Mouse (Mus musculus) heart, postnatal 36 days (tissue): ENCODE measurements around the gene Pjvk. TPM values are rescaled to one million over a fixed set of nuclear protein-coding genes. Genes with fewer than 3 reads are reported as not detected.

Source experiments
- DNase-seq, 2 experiments: peaks; one replicate each; pipeline ENCODE4 v3.0.0; 2021 to 2022
- intact Hi-C: fragments of 180-260 bp; cut with DNase I; formaldehyde crosslinking; loops from one replicate; pipeline ENCODE4 v1.15.1; 2025
- total RNA-seq, 2 experiments: library from RNA; stranded (reverse); gene quantifications; 2 replicates each; pipeline ENCODE4 v1.2.3; 2021

The Pjvk gene
- total RNA-seq, 2 experiments from 2014 or later = not detected

DNA sequence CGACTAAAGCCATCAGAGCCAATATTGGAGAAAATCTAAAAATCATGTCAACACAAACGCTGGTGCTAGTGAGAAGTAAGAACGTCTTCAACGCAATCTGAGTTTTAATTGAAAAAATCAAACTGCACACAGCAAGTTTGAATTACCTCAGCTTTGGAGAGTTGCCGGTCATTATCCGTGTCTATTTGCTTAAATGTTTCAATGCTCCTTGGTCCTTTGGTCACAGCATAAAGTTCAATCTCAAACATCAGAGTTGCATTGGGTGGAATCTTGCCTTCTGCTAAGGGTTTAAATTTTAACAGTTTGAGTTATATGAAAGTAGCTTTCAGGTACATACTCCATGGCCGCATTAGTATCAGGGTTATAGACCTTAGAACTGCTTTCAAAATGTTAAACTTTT, 17.3 kb downstream of the Pjvk start:
- intact Hi-C loops = no loop called here
- DNase-seq = no peak

DNA sequence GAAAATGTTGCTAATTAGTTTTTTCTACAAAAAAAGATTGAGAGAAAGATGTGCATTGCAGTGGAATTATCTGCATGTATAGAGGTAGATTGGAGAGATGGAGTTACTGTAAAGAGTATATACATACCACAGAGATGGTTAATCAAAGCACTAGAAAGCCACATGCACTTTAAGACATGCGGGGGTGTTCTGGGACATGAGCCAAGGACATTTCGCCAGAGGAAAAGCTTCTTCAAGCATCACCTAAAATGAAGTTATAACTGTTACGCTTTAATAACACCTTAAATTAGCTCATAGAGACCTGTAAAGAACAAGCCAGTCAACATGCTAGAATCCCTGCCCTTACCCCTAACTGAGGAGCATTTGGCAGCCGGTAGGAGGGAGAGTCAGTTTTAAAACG, 18.9 kb downstream of the Pjvk start:
- intact Hi-C loops = no loop called here
- no peak for DNase-seq

DNA sequence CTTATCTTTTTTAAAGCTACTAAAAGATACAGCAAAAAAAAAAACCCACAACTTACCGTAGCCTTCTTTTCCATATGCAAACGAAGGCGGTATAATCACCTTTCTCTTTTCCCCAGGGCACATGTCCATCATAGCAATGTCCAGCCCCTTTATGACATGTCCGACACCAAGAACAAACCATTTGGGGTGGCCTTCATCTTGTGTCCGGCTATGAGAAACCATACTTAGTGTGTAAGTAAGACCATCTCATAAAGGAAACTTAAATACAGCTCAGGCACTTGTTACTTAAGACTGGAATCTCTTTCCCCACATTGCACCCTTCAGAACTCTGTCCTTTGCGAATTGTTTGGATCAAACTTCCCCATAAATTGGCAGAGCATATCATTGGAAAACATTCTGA, 23.4 kb downstream of the Pjvk start:
- DNase-seq = no peak

DNA sequence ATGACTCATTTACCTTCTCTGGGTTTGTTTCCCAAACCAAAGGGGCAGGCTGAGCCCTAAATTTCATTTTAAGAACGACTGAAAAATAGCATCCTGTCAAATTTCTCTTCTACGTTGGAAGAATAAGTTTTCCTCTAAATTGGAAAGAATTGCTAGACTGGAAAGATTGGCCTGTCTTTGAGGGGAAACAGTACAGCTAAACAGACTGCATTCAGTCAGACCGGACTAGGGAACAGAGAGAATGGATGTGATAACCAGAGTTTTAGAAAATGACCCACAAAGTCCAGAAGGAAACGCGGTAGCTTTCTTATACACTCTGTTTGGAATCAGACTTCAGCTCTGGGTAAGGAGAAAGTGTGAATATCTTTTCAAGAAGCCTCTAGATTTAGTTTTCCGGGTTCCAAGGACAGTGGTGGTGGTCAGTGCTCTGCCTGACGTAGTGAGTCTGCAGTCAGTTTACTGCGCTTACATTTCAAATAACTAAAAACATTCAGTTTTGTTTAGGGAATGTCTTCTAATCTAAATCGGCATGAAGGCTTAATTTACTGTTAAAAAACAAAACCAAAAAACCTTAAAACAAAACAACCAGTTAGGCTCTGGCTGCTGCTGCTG, 24.0 kb downstream of the Pjvk start:
- intact Hi-C loops = no loop called here

More for the DNA sequence above, 23.4 kb downstream of the Pjvk start:
- intact Hi-C loops = no loop called here

DNA sequence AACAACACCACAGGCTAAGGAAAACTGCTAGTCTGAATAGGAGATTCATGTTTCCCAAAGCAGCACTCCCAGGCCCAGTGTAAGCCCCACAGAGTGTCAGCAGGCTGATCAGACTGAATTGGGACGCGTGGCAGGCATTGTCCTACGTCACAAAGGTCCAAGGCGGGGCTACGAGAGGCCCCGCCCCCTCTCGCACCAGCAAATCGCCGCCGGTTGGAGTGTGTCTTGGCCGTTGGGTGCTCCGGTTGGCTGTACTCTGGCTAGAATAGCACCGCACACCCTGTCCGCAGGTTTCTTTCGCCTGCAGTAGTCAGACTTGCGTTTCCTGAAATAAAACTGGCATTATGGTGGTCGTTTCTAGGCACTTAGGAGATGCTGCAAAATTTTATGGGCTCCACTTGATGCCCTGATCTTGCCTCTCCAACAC, 24.7 kb downstream of the Pjvk start, which contains the start of gene Fkbp7:
Gene Fkbp7 (minus strand): TSS at position 151 of the 427 bp plus-strand sequence.
- DNase-seq = peak; percentile 90 to 91
- intact Hi-C loops = loop anchor here (1.0 kb wide), 1 partner anchor 25 kb away; the partner anchor contains the start of genes Pjvk and Prkra

More for the DNA sequence above, 24.0 kb downstream of the Pjvk start:
- DNase-seq = no peak

DNA sequence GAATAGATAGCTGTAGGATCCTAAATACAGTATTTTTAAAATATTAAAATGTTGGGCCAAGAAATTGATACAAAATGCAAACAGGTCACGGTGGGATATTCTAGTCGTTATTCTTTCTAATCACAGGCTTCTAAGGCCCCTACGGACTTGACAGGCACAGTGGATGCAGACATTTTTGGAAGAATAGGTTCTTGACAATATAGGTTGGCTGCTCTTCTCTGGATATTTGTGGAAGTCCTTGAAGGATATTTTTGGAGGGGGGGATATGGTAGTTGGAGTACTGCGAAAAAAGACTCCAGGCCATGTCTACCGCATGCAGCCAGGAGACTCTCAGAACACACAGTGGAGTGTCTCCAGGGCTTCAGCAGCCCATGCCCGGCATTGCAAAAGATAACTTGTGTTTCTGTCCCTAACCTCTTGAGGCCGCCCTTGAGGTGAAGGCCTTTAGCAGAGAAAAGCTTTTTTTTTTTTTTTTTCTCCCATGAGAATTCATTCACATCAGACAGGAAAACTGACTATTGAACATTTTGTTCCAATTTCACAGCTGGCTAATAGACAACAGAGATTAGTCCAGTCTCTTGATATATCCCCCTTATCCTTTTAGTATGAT, 25.3 kb downstream of the Pjvk start:
- intact Hi-C loops = loop anchor here (1.0 kb wide), 1 partner anchor 25 kb away; the partner anchor contains the start of genes Pjvk and Prkra
- peak; percentile 50 to 58 for DNase-seq

DNA sequence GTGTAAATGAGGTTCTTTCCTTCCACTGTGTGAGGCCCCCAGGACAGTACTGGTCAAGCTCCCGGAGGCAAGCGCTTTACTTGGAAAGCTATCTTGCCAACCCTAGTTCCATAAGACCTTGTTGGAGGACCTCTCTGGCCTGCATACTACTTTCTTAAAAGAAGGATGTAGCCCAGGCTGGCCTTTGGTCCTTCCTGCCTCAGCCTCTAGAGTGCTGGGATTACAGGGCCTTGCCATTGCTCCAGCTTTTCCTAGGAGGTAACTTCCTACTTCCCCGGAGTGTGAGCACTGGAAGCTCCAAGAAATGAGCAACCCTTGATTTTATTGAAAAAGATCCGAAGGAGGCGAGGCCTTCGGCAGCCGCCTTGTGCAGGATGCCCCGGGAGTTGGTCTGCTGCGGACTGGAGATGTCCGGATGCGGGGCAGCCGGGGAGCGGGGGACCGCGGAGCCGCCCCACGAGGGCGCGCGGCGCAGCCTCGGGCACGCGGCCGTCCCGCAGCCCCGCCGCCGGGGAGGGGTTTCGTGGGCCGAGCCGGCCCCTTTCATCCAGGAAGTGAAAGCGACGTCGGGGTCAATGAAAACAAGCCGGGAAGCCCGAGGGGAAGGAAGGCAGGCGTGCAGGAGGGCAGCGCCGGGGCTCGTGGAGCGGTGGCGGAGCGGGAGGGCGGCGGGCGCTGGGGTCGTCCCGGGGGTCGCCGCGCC, 26.6 kb downstream of the Pjvk start, which contains the start of gene Plekha3:
Gene Plekha3 (plus strand): TSS at position 557 of the 703 bp plus-strand sequence.
- DNase-seq = peak; percentile 82 to 86
- intact Hi-C loops = no loop called here

DNA sequence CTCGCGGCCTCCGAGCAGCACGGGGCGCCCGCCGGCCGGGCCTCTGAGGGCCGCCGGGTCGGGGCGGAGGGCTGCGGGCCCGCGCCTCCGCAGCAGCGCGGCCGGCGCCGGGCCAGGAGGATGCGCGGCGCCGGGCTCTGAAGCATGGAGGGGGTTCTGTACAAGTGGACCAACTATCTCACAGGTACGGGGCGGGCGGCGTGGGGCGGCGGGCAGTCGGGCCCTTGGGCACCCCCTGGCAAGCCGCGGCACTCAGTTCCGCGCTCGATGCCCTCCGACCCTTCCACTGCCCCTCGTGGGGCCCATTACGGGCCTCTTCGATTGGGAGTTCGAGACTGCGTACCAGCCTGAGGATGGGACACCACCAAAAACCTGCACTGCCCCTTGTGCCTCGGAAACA, 27.2 kb downstream of the Pjvk start:
- DNase-seq = no peak
- intact Hi-C loops = no loop called here

DNA sequence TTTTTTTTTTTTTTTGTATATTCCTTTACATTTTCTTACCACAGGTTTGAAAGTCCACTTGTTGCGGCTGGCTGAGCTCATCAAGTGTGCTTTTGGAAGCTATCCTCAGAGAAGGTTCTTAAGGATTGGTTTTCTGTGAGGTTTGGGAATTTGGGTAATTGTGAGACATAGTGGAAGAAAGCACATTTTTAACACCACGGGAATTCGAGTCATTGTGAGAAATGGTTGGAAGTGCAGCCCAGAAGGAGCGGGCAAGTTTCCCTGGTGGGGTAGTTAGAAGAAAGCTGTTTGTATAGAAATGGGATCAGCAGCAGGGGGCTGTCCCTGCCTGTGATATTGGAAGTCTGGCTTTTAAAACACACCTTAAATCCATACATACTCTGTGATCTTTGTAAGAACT, 27.7 kb downstream of the Pjvk start:
- intact Hi-C loops = no loop called here
- no peak for DNase-seq

DNA sequence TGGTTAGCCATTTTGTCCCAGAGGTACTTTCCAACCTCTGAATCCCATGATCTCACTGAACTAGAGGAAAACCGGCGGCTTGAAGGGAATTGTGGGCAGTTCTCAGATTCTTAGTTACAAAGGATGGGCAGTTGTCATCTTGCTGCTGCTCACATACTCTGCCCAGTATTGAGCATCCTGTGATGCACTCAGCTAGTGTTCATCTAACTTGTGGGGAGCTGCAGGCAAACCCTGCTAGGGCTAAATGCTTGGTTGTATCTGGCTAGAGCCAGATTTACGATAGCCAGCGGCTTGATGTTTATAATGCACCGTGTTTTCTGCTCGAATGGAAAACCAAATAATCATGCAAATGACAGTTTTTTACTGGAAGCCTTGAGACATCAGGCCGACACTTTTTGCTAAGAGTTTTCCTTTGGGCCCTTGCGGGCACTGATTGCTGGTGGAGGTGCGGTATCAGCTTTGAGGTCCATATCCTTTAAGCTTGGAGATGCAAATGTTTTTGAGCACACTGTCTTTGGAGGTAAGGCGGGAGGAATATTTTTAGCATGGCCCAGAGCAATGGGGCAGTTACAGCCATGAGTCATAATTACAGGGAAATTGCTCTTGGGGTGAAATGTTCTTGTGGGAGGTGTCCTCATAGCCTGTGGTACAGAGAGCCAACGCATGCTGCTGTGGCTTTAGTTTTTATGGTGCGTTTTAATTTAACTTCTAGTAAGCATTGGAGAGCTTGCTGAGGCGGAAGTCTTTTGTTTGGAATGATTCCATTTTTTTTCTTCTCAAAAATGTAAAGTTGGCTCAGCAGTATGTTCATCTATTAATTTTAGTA, 28.3 kb downstream of the Pjvk start:
- no peak for DNase-seq
- intact Hi-C loops = no loop called here

DNA sequence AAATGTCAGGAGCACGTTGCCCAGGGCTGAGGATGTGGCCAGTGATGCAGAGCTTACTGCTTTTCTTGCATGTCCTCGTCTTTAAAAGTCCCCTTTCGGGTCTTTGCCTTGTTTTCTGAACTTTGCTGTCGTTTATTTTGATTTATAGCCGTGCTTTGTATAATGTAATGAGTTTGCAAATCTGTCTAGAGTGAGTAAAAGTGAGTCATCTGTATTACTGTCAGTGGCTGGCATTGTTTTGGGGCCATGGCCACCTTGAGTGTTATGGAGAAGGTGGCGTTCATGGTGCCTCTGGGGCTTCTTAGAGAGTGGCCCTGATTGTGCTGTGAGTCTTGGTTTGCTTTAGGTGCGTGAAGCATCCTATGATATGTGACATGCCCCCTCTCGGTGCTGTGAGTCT, 34.0 kb downstream of the Pjvk start:
- intact Hi-C loops = no loop called here
- DNase-seq = no peak

DNA sequence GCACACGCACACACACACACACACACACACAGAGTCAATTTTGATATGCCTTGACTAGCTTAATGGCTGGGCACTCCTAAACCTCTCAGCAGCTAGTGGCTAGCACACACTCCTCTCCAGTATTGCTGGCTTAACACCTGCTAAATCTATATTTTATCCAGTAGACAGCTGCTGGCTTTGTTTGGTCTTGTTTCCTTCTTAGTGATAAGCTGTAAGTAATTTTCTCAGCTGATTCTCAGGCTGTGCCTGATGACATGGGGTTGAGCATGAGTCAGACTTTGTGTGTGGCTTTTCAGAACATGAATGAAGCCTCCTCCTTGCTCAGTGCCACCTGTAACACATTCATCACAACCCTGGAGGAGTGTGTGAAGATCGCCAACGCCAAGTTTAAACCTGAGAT, 38.7 kb downstream of the Pjvk start:
- DNase-seq = no peak
- intact Hi-C loops = no loop called here

DNA sequence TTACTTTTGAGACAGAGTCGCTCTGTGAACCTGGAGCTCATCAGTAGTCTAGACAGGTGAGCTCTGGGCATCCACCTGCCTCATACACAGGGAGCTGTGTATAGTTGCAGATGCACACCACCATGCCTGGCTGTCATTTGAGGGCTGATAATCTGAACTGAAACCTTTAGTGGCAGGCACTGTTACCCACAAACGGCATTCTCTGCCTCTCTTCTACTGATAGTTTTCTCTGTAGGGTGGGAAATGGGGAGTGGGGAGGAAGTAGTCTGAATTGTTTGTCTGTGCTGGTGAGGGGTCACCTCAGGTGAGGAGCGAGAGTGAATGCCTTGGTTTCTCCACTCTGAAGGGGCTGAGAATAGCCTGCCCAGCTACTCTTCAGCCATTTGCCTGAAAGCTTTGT, 39.3 kb downstream of the Pjvk start:
- no peak for DNase-seq
- intact Hi-C loops = no loop called here

DNA sequence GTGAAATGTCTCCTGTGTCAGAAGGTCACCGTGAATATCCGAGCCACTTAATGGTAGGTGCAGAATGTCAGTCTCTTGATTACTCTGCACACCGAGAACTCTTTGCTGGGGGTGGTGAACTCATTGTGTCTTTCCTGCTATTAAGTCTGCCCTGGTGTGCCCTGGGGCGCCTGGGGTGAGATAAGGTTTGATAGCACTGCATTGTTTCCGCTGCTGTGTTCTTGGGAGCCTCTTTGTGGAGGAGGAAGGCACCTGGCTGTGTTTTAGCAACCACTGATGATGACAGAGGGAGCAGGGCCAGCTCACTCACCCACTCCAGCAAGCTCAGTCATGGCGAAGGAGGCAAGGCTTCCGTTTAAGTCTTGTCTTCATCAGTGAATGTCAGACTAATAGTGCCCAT, 39.9 kb downstream of the Pjvk start:
- DNase-seq = no peak
- intact Hi-C loops = no loop called here

DNA sequence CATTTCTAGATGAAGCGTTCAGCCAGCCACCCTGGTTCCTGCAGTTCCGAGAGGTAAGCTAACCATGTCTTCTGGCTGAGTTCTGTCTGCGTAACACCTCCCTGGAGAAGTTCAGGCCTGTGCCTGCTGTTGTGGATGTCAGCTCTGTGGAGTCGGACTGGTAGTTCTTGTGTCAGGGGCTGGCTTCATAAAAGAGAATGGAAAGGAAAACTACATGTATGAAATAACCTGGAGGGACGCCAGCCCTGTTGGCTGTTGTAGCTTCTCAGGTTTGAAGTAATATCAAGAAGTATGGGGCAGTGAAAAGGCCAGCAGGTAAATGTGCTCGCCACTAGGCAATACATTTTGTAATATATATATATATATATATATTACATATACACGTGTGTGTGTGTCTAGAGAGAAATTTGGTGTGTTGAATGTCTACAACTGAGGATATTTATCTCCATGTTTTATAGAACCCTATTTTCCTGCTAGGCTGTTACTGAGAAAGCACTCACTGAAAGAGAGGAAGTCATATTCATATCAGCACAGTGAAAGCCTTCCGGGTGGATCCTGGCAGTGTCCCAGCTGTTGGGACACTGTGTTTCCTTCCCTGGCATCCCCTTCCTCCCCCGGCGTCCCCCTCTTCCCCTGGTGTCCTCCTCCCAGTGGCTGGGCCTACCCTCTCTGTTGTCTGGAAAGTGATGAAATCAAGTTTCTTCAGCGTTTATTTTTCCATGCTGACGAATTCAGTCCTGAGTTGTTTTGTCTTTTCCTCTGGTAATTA, 42.3 kb downstream of the Pjvk start:
- peak; percentile 69 to 77 for DNase-seq
- intact Hi-C loops = no loop called here

DNA sequence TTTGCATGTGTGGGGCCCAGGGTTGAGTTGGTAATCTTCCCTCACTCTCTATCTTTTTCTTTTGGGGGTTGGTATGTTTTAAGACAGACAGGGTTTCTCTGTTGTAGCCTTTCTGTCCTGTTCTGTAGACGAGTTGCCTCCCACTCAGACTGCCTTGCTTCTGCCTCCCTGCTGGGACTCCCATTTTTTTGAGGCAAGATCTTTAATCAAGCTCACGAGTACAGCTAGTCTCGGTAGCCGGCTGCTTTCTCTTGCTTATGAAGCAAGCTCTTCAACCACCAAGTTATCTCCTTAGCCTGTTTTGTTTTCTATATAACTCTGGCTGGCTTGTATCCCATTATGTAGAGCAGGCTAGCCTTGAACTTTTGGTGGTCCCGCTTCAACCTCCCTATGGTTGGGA, 45.5 kb downstream of the Pjvk start:
- intact Hi-C loops = no loop called here
- no peak for DNase-seq

DNA sequence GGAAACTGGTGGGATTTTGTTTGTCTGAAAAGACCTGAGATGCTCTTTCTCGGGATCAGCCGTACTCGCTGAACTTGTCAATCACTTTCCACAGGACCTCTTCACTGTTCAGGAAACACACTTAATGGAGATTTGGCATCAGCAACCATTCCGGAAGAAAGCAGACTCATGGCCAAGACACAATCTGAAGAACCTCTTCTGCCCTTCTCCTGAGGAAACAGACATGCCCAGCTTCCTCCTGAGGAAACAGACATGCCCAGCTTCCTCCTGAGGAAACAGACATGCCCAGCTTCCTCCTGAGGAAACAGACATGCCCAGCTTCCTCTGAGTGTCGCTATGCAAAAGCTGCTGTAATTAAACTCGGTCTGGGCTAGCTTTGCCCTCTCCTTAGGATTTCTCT, 47.0 kb downstream of the Pjvk start:
- no peak for DNase-seq
- intact Hi-C loops = no loop called here

DNA sequence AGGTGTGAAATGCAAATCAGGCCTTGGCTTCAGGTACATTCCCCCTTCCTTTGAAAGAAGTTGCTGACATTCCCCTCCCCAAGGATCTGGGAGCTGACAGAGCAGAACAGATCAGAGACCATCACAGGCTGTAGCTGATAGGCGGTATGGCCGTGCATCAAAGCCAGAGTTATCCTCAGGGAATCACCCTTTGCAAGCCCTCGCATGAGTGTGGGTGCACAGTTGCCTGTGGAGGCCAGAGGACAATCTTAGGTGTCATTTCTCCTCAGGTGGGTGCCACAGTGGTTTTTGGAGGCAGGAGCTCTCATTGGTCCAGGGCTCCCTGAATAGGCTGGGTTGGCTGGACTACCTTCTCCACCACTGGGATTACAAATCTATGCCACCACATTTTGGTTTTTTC, 53.9 kb downstream of the Pjvk start:
- intact Hi-C loops = no loop called here
- DNase-seq = no peak

DNA sequence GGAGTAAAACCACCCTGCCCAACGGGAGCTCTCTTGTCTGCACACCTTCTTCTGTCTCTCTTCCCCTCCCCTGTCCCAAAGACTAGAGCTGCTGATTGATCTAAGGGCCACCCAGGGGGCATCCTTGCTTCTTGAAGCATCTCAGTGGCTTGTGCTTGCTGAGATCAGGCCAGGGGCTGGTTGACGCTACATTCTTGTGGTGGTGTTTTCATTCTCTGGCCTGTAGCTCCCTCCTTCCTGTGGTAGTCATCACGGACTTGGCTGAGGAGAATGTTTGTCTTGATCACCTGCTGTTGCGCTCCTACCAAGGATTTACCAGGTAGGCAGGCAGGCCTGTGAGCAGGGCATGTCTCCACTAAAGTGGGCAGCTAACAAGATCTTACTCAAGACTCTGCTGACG, 54.5 kb downstream of the Pjvk start:
- DNase-seq = no peak
- intact Hi-C loops = no loop called here

DNA sequence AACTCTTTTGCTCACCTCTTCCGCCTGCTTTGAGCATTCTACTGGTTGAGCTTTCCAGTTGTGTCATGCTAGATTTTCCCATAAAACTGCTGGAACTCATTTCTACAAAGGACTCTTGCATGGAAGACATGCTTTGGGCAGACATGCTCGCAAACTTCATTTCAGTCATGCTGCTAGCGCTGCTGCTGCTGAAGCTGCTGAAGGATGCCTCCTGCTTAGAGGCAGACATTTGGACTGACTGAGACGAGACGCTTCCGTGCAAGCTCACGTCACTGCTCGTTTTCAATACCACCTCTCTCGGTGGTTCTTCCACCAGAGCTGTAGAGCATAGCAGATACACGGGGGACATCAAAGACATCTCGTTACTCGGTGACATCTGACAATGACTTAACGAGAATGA, 57.4 kb downstream of the Pjvk start:
- intact Hi-C loops = no loop called here
- no peak for DNase-seq
